8 mouse cellular contexts compared by ENCODE assay signal in the genomic region with DNA sequence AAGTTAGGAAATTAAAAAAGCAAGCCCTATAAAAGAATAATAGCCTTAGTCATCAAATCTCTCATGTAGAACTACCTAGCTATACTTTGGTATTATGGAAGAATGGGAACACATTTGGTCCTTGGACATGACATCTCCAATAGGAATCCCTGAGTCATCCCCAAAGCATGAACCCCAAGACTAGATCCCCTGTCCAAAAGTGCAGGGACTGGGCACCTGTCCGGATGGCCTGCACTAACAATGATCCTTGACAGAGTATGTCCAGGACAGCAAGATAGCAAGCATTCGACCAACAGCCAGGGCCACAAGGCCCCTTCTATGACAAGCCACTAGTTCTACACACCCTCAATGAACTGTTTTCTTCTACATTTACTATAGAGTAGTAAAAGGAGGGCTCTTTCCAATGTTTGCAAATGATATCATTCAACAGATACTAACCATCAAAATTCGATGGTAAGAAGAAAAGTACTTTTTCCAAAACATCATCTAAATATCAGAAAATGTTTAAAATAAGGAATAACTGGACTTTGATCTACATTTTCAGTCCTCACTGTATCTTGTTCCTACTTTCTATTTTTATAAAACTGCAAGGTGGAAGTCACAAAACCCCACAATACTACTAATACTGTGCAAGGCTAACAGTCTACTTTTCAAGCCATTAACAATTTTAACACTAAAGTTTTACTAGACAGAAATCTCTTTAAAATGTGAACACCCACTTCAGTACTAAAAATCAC. TPM values are rescaled to one million over a fixed set of nuclear protein-coding genes. Genes with fewer than 3 reads are reported as not detected.
A peak's percentile ranks its signal among the peaks of the same experiment; 100 is the strongest.
DNase-seq lines count a peak whose midpoint lies in the region; ATAC-seq and TF ChIP-seq lines count a peak whose summit lies in the region.

No protein-coding gene starts in this region.

- H3K9me3 ChIP-seq in forebrain, embryonic 16.5 days (ENCODE audit: control insufficient read depth, low read length): no peaks in the 10 kb centered on the region
- H3K9me3 ChIP-seq in liver, embryonic 12.5 days (replicated peaks): no peaks in the 10 kb centered on the region

- peaks cover 12% of the 10 kb centered on the region for H3K4me1 ChIP-seq in forebrain, embryonic 16.5 days (replicated peaks; ENCODE audit: control insufficient read depth, insufficient read depth, low read length)
- H3K4me1 ChIP-seq in liver, embryonic 12.5 days: peaks cover 49% of the 10 kb centered on the region

- H3K79me2 ChIP-seq in C2C12 (ENCODE audit: control insufficient read depth, insufficient read depth): peaks cover 69% of the 10 kb centered on the region

- no peaks in the 10 kb centered on the region for H3K27me3 ChIP-seq in C2C12 (ENCODE audit: control insufficient read depth, insufficient read depth, insufficient read length)
- no peaks in the 10 kb centered on the region for H3K27me3 ChIP-seq in forebrain, embryonic 16.5 days (replicated peaks; ENCODE audit: control insufficient read depth, insufficient read depth, low read length)
- H3K27me3 ChIP-seq in liver, embryonic 12.5 days (replicated peaks): no peaks in the 10 kb centered on the region

- no peak overlapping the region for H3K27ac ChIP-seq in forebrain, embryonic 16.5 days (ENCODE audit: low read length)
- H3K27ac ChIP-seq in liver, embryonic 12.5 days: peak overlapping the region; percentile 98

- no peak for ATAC-seq in forebrain, embryonic 16.5 days
- ATAC-seq in liver, embryonic 12.5 days: no peak
- ATAC-seq in inflammation-experienced regulatory T-cells, adult 6 months: no peak

- no peak for TF ChIP-seq CTCF in C2C12 (IDR thresholded peaks at IDR 0.05; ENCODE audit: control insufficient read depth, insufficient read depth, insufficient read length)

- H3K36me3 ChIP-seq in C2C12 (ENCODE audit: control insufficient read depth, insufficient read depth): no peaks in the 10 kb centered on the region
- H3K36me3 ChIP-seq in forebrain, embryonic 16.5 days (ENCODE audit: control insufficient read depth, insufficient read depth): no peaks in the 10 kb centered on the region
- no peaks in the 10 kb centered on the region for H3K36me3 ChIP-seq in liver, embryonic 12.5 days

- H3K4me3 ChIP-seq in C2C12 (ENCODE audit: insufficient read depth, poor library complexity, severe bottlenecking): peak overlapping the region; percentile 90
- H3K4me3 ChIP-seq in forebrain, embryonic 16.5 days (replicated peaks; ENCODE audit: low read length): peak overlapping the region; percentile 55
- peak overlapping the region; percentile 87 for H3K4me3 ChIP-seq in liver, embryonic 12.5 days

- peaks cover 63% of the 10 kb centered on the region for H3K79me3 ChIP-seq in C2C12 (ENCODE audit: low read depth)

- DNase-seq in adrenal gland, adult (ENCODE audit: inconsistent age in 2 of 2, low spot score in 1 of 2): peak; percentile 37 to 71
- no peak for DNase-seq in adrenal gland, postnatal 4 days (ENCODE audit: low spot score in 2 of 2)
- no peak for DNase-seq in testis, postnatal 14 days (ENCODE audit: low spot score)
- DNase-seq in T-cell, adult 2 months (ENCODE audit: low spot score): no peak

- 0 out of 2 replicates have a peak overlapping the region, but pooled peaks have one; percentile 20 for H3K9ac ChIP-seq in forebrain, embryonic 16.5 days (replicated peaks; ENCODE audit: low read depth, low read length)
- H3K9ac ChIP-seq in liver, embryonic 12.5 days: peak overlapping the region; percentile 95

- H3ac ChIP-seq in C2C12 (ENCODE audit: control insufficient read depth, insufficient read length, low read depth): no peak overlapping the region

- WGBS in forebrain, embryonic 16.5 days: 50% methylated on average over 3 of the region's 3 CpGs
- WGBS in liver, embryonic 12.5 days (ENCODE audit: insufficient replicate concordance): 15% methylated on average over 3 of the region's 3 CpGs

- peak overlapping the region; percentile 76 for H3K4me2 ChIP-seq in forebrain, embryonic 16.5 days (ENCODE audit: low read length)
- H3K4me2 ChIP-seq in liver, embryonic 12.5 days: peak overlapping the region; percentile 76

TF ChIP-seq in C2C12, 6 proteins besides CTCF, POLR2A, EP300 and RAD21:
- TF ChIP-seq USF1 (IDR thresholded peaks at IDR 0.05; ENCODE audit: low read depth) (no peak), MYOG (IDR thresholded peaks at IDR 0.05; ENCODE audit: control insufficient read depth, extremely low read depth, insufficient read length) (no peak), MAX (IDR thresholded peaks at IDR 0.05) (no peak), FOSL1 (IDR thresholded peaks at IDR 0.05; ENCODE audit: insufficient read depth, low read length, poor library complexity, severe bottlenecking) (no peak), MYOD1 (IDR thresholded peaks at IDR 0.05; ENCODE audit: control insufficient read depth, insufficient read length, low read depth) (peak; percentile 55), CEBPB (IDR thresholded peaks at IDR 0.05; ENCODE audit: low read depth) (no peak)

RNA-seq across cellular contexts. Expression of gene Ptpn12, which starts 2.0 kb away (rescaled TPM):
- total RNA-seq in adrenal gland, postnatal 4 days (2021): 10 to 100 TPM; 52.2 to 55.8 TPM
- 20.3 TPM for polyA plus RNA-seq in C2C12 (2012; fragmentation: generic; extraction: Trizol)
- polyA plus RNA-seq in forebrain, embryonic 16.5 days (2015; fragmentation: Nextera tagmentation; extraction: Ambion mirVana): 33.9 and 34.4 TPM in 2 replicates
- polyA plus RNA-seq in liver, embryonic 12.5 days (2016; fragmentation: Nextera tagmentation; extraction: Ambion mirVana): 16.9 and 17.1 TPM in 2 replicates
- 10 to 100 TPM in 2 of 3 experiments, 1 to 10 TPM in 1; 7.4 to 18.3 (median 12.8) TPM for polyA plus RNA-seq in inflammation-experienced regulatory T-cells, adult 6 months (2017; shearing (Covaris generic))

Comparison
In these comparisons a context has a peak if more than half of its experiments do, and no peak if none do; other contexts are left out.
1. DNase-seq: peak in adrenal gland, adult (2 of 2); none in adrenal gland, postnatal 4 days (0 of 2), testis, postnatal 14 days (single experiment) and T-cell, adult 2 months (single experiment).
2. Peak in every context shown above with its lines, with median percentiles within 50 percentile points of each other: H3K4me3 ChIP-seq.